Mouse (Mus musculus) forebrain, postnatal 0 days (tissue): ENCODE data around the gene Ppp3ca. TPM values are rescaled to one million over a fixed set of nuclear protein-coding genes. Genes with fewer than 3 reads are reported as not detected.

ENCODE experiments used
- ATAC-seq: fragments of 200-750 bp; cut with Nextera tagmentation; 2 replicates; pipeline ENCODE4 v1.8.0; 2017; ENCODE audit warnings: mild to moderate bottlenecking, moderate library complexity
- DNase-seq: peaks from one replicate; pipeline ENCODE4 v3.0.0-alpha.2; 2015
- H3K27ac ChIP-seq: fragments of 300-500 bp; sonication (generic); 2 replicates; pipeline ENCODE4 v1.5.1; 2014; ENCODE audit warnings: low read depth, mild to moderate bottlenecking, antibody characterized with exemption, low read length, moderate library complexity, mixed read lengths
- H3K27me3 ChIP-seq: fragments of 300-500 bp; sonication (generic); 2 replicates; pipeline ENCODE4 v1.6.1; 2014; ENCODE audit warnings: mild to moderate bottlenecking, low read length, mixed read lengths; ENCODE audit not compliant: insufficient read depth
- H3K36me3 ChIP-seq: fragments of 300-500 bp; sonication (generic); 2 replicates; pipeline ENCODE4 v1.6.1; 2014; ENCODE audit warnings: mild to moderate bottlenecking, moderate library complexity; ENCODE audit not compliant: insufficient read depth
- H3K4me1 ChIP-seq: fragments of 300-500 bp; sonication (generic); 2 replicates; pipeline ENCODE4 v1.6.1; 2014; ENCODE audit warnings: antibody characterized with exemption; ENCODE audit not compliant: insufficient read depth
- H3K4me2 ChIP-seq: fragments of 300-500 bp; sonication (generic); 2 replicates; pipeline ENCODE4 v1.6.1; 2014; ENCODE audit warnings: low read depth, mild to moderate bottlenecking, moderate library complexity
- H3K4me3 ChIP-seq: fragments of 300-500 bp; sonication (generic); 2 replicates; pipeline ENCODE4 v1.5.1; 2014; ENCODE audit warnings: low read depth, low read length, mixed read lengths
- H3K9ac ChIP-seq: fragments of 300-500 bp; sonication (generic); 2 replicates; pipeline ENCODE4 v1.6.1; 2014; ENCODE audit warnings: mild to moderate bottlenecking
- H3K9me3 ChIP-seq: fragments of 300-500 bp; sonication (generic); 2 replicates; pipeline ENCODE4 v1.6.1; 2016; ENCODE audit warnings: low read length
- CTCF ChIP-seq: sonication (generic); IDR thresholded peaks from 2 replicates; pipeline ENCODE4 v1.5.1; 2016; ENCODE audit warnings: antibody characterized with exemption, control low read depth, low read depth
- WGBS: fragments of 180-500 bp; shearing (Covaris S2); extraction: QIAGEN DNeasy Blood & Tissue Kit; methylation state at CpG from one replicate; pipeline ENCODE4 v1.1.7; 2014; 5-methylcytosine and 5-hydroxymethylcytosine counted together
- polyA plus RNA-seq: library from polyadenylated mRNA; unstranded; fragments of >200 nt; fragmentation: Nextera tagmentation; extraction: Ambion mirVana; gene quantifications from 2 replicates; pipeline ENCODE4 v1.2.1, GENCODE M21; 2015
- total RNA-seq: library from RNA; depleted of rRNA; stranded (reverse); fragments of >200 nt; gene quantifications from 2 replicates; pipeline ENCODE4 v1.2.3, GENCODE M21; 2014

The Ppp3ca gene
- total and polyA plus RNA-seq, 2 experiments from 2014 or later = 223 to 231 TPM

DNA sequence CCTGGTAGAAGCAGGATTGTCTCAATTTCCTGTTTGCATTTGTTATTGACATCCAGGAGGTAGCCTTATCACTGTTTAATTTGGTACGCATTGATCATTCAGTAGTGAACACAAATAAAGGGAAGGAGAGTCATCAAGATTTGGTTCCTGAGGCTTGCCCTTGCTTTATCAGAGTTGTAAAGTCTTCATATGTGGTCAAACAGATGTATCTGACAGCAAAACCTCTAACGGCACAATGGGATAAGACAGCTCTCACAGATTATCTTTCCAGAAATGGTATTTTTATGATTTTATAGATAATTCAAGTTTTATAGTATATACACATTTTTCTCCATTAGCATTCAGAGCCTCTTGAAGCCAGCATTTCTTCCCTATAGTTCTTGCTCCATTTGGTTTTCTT is 152.5 kb downstream of the Ppp3ca start:
- Histone ChIP-seq H3K27ac (no peak overlapping the region), H3K4me1 (no peaks in the 10 kb centered on the region), H3K9me3 (no peaks in the 10 kb centered on the region), H3K27me3 (no peaks in the 10 kb centered on the region), H3K4me3 (no peak overlapping the region), H3K36me3 (no peaks in the 10 kb centered on the region), H3K9ac (no peak overlapping the region), H3K4me2 (no peak overlapping the region)
- DNase-seq (no peak), ATAC-seq (no peak)
- no peak for TF ChIP-seq CTCF
- WGBS = 94% methylated on average over 2 of the region's 2 CpGs

- Histone ChIP-seq H3K27me3 (no peaks in the 10 kb centered on the region), H3K36me3 (no peaks in the 10 kb centered on the region), H3K4me2 (no peak overlapping the region), H3K9me3 (no peaks in the 10 kb centered on the region), H3K4me1 (peaks cover 11% of the 10 kb centered on the region), H3K9ac (no peak overlapping the region), H3K27ac (0 out of 2 replicates have a peak overlapping the region, but pooled peaks have one; percentile 1), H3K4me3 (no peak overlapping the region)
- TF ChIP-seq CTCF = no peak
- peak; percentile 81 for ATAC-seq
- 48% methylated on average over 2 of the region's 2 CpGs for WGBS
- DNase-seq = peak; percentile 67
These were observed 158.5 kb downstream of the Ppp3ca start for GRCm38 (mm10) chr3:136828451-136828850.

DNA sequence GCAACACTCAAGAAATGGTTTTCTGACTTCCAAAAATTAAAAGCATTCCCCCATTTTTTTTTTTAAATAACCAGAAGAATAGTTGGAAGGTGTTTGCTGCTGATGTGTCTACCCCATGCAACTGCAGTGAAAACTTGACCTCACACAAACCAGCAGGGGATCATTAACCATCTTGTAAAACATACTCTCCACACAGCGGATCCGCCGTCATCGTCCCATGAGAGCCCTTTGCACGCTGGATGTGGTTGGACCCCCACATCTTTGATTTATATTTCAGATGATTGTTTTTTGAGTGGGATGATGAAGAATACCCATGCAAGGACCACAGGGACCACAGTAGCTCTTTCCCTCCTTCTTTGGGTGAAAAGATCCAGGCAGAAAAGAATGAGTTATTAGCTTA is 159.2 kb downstream of the Ppp3ca start:
- H3K9me3 ChIP-seq = no peaks in the 10 kb centered on the region
- WGBS = 70% methylated on average over 5 of the region's 5 CpGs
- ATAC-seq (no peak), DNase-seq (no peak)
- H3K4me1 ChIP-seq = peaks cover 16% of the 10 kb centered on the region
- H3K36me3 ChIP-seq = no peaks in the 10 kb centered on the region
- TF ChIP-seq CTCF = no peak
- no peak overlapping the region for H3K4me2 ChIP-seq
- peak overlapping the region; percentile 29; the same call in 1 of the 2 replicates for H3K27ac ChIP-seq
- H3K27me3 ChIP-seq = no peaks in the 10 kb centered on the region
- H3K9ac ChIP-seq = no peak overlapping the region
- no peak overlapping the region for H3K4me3 ChIP-seq

- no peak for TF ChIP-seq CTCF
- Histone ChIP-seq H3K4me3 (no peak overlapping the region), H3K27ac (no peak overlapping the region), H3K36me3 (no peaks in the 10 kb centered on the region), H3K4me2 (no peak overlapping the region), H3K9ac (no peak overlapping the region), H3K27me3 (no peaks in the 10 kb centered on the region), H3K9me3 (no peaks in the 10 kb centered on the region), H3K4me1 (peaks cover 18% of the 10 kb centered on the region)
- ATAC-seq (no peak; the same call in 1 of the 2 replicates), DNase-seq (peak; percentile 46)
- 59% methylated on average over 12 of the region's 12 CpGs for WGBS
These were observed 160.8 kb downstream of the Ppp3ca start for GRCm38 (mm10) chr3:136830687-136831220.

- ATAC-seq (no peak), DNase-seq (no peak)
- Histone ChIP-seq H3K4me1 (peaks cover 18% of the 10 kb centered on the region), H3K27ac (no peak overlapping the region), H3K4me2 (0 out of 2 replicates have a peak overlapping the region, but pooled peaks have one; percentile 8), H3K36me3 (no peaks in the 10 kb centered on the region), H3K9ac (no peak overlapping the region), H3K27me3 (no peaks in the 10 kb centered on the region), H3K4me3 (no peak overlapping the region), H3K9me3 (no peaks in the 10 kb centered on the region)
- 23% methylated on average over 11 of the region's 11 CpGs for WGBS
- no peak for TF ChIP-seq CTCF
These were observed 163.2 kb downstream of the Ppp3ca start for GRCm38 (mm10) chr3:136833003-136833745.

DNA sequence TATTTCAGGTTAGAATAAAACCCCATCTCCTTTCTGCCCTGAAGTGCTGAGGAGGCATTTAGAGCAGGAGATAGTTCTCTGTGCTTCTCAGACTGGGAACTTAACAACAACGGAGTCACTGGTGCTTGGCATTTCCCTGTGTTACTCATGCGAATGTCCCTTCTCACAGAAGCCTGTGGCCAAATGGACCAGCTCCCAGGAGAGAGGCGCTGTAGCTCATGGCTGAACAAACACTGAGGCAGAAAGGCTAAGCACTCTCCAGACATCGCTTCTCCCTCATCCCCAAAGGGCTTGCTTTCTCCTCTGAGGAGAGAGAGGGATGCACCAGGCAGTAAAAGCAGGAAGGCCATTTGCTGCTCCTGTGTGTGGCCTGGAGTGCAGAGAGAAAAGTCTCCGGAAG is 164.0 kb downstream of the Ppp3ca start:
- ATAC-seq = peak; percentile 42
- no peak overlapping the region for H3K27ac ChIP-seq

DNA sequence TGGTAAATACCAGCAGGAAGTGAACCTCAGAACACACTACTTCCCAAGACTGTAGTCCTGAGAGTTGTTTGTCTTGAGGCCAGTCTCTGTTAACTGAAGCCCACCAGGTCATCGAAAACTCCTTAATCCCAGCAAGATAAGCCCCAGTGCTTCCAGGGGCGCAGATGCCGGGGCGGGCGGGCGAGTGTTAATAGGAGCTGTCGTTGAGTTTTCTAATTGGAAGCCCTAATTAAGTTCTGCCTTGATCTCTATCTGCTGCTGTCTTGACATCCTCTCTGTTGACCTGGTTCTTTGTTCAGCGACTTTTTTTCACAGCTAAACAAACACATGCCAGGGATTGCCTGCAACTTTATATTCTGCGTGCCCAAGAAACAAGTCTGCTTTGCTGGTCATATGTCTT is 165.9 kb downstream of the Ppp3ca start:
- H3K27ac ChIP-seq = no peak overlapping the region
- peaks cover 18% of the 10 kb centered on the region; the same call in 1 of the 2 replicates for H3K4me1 ChIP-seq
- DNase-seq (no peak), ATAC-seq (no peak)
- no peak for TF ChIP-seq CTCF
- H3K27me3 ChIP-seq = no peaks in the 10 kb centered on the region
- H3K4me3 ChIP-seq = no peak overlapping the region
- H3K9ac ChIP-seq = no peak overlapping the region
- no peaks in the 10 kb centered on the region for H3K9me3 ChIP-seq
- 13% methylated on average over 9 of the region's 9 CpGs for WGBS
- H3K36me3 ChIP-seq = no peaks in the 10 kb centered on the region
- no peak overlapping the region for H3K4me2 ChIP-seq

More for the DNA sequence above, 164.0 kb downstream of the Ppp3ca start:
- peaks cover 18% of the 10 kb centered on the region; the same call in 1 of the 2 replicates for H3K4me1 ChIP-seq
- H3K9me3 ChIP-seq = no peaks in the 10 kb centered on the region
- DNase-seq = peak; percentile 47
- no peak overlapping the region for H3K9ac ChIP-seq
- 0 out of 2 replicates have a peak overlapping the region, but pooled peaks have one; percentile 8 for H3K4me2 ChIP-seq
- H3K4me3 ChIP-seq = no peak overlapping the region
- no peak for TF ChIP-seq CTCF
- 5% methylated on average over 5 of the region's 5 CpGs for WGBS
- no peaks in the 10 kb centered on the region for H3K36me3 ChIP-seq
- no peaks in the 10 kb centered on the region for H3K27me3 ChIP-seq
